Mouse (Mus musculus): ENCODE results near the gene Fam107b. TPM values are rescaled to one million over a fixed set of nuclear protein-coding genes. Genes with fewer than 3 reads are reported as not detected.
A peak's percentile ranks its signal among the peaks of the same experiment; 100 is the strongest.

Fam107b gene
- polyA plus RNA-seq, 1 experiment from 2014 or later, result 35.4 TPM

DNA sequence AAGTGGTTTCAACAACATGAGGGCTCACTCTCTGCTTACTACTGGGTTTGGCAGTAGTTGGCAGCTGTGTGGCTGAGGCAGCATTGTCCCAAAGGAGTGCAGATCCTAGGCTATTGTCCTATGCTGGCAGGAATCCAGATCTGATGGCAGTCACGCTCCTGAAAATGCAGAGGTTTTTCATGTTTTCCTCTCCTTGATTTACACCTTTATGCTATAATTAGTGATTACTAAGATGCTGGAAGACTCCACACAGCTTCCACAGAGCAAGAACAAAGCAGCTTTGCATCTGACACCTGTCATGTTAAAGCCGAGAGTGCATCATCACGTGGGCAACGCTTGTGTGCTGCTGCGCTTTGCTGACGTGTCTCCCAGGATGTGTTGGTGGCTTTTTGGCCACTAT lies 172.2 kb downstream of the Fam107b start:
- no peaks in the 10 kb centered on the region for H3K27me3 ChIP-seq
- ATAC-seq (ENCODE audit: insufficient number of reproducible peaks, insufficient read depth, low FRiP score, low TSS enrichment, low read depth), result no peak
- H3K27ac ChIP-seq, result no peak overlapping the region
- H3K9me3 ChIP-seq, result no peaks in the 10 kb centered on the region
- no peak overlapping the region for H3K4me2 ChIP-seq
- H3K36me3 ChIP-seq, result 0 out of 2 replicates have a peak, but pooled peaks cover 6% of the 10 kb centered on the region
- H3K9ac ChIP-seq (replicated peaks), result no peak overlapping the region
- WGBS, result 89% methylated on average over 6 of the region's 6 CpGs
- peaks cover 32% of the 10 kb centered on the region for H3K4me1 ChIP-seq (replicated peaks)
- no peak overlapping the region for H3K4me3 ChIP-seq (replicated peaks)

DNA sequence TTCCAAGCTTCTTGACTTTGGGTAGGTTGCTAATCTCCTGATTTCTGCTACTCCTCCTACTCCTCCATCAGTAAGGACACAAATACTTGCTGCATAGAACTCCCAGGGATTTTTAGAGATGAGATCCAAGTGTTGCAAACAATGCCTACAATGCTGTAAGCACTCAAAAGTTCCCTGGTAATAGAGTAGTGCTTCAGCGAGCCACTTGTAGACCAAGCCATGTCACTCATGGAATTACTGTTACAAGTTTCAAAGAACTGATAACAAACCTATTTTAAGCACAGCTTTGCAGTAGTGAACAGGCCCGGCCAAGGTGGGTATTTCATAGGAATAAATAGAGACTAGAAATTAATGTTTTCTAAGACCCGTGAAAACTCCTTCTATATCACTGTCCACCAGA lies 174.8 kb downstream of the Fam107b start:
- ATAC-seq (ENCODE audit: insufficient number of reproducible peaks, insufficient read depth, low FRiP score, low TSS enrichment, low read depth), result no peak
- Histone ChIP-seq H3K4me1 (replicated peaks) (peaks cover 30% of the 10 kb centered on the region), H3K4me2 (no peak overlapping the region), H3K9me3 (no peaks in the 10 kb centered on the region), H3K9ac (replicated peaks) (no peak overlapping the region), H3K4me3 (replicated peaks) (no peak overlapping the region), H3K36me3 (0 out of 2 replicates have a peak, but pooled peaks cover 6% of the 10 kb centered on the region), H3K27ac (no peak overlapping the region), H3K27me3 (no peaks in the 10 kb centered on the region)
- 91% methylated on average over 3 of the region's 3 CpGs for WGBS

DNA sequence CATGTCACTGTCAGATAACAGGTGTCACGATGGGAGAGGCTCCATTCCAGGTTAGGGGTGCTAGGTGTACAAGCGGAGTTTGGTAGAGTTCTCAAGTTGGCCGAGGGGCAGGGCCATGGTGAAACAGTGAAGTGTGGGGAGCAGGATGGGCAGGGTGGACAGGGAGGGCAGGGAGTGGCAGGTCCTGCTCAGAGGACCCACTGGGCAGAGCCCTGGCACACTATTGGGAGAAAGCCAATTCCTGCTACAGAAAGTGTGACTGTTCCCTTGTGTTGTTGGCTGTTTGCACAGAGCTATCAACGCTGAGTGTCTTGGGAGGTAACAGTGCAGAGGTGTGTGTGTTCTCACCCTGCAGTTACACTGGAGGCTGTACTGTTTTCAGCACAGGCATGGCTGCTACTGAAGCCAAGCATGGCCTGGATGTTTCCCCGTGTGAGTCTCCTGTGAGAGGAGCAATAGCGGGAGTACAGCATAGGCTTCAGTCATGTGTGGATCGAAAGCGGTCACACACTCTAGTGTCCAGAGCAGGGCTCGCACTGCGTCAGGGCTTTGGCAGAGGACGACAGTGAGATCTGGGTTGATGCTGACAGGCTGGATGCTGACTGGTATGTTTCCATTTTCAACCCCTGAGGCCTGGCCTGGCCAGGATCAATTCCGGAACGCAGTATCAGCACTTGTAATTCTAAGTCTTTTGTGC lies 175.8 kb downstream of the Fam107b start:
- Histone ChIP-seq H3K36me3 (0 out of 2 replicates have a peak, but pooled peaks cover 6% of the 10 kb centered on the region), H3K4me1 (replicated peaks) (peaks cover 26% of the 10 kb centered on the region), H3K27me3 (no peaks in the 10 kb centered on the region), H3K27ac (no peak overlapping the region), H3K9me3 (no peaks in the 10 kb centered on the region), H3K4me2 (no peak overlapping the region), H3K9ac (replicated peaks) (no peak overlapping the region), H3K4me3 (replicated peaks) (no peak overlapping the region)
- 90% methylated on average over 13 of the region's 13 CpGs for WGBS
- ATAC-seq (ENCODE audit: insufficient number of reproducible peaks, insufficient read depth, low FRiP score, low TSS enrichment, low read depth), result peak; percentile 34; the same call in 1 of the 2 replicates

DNA sequence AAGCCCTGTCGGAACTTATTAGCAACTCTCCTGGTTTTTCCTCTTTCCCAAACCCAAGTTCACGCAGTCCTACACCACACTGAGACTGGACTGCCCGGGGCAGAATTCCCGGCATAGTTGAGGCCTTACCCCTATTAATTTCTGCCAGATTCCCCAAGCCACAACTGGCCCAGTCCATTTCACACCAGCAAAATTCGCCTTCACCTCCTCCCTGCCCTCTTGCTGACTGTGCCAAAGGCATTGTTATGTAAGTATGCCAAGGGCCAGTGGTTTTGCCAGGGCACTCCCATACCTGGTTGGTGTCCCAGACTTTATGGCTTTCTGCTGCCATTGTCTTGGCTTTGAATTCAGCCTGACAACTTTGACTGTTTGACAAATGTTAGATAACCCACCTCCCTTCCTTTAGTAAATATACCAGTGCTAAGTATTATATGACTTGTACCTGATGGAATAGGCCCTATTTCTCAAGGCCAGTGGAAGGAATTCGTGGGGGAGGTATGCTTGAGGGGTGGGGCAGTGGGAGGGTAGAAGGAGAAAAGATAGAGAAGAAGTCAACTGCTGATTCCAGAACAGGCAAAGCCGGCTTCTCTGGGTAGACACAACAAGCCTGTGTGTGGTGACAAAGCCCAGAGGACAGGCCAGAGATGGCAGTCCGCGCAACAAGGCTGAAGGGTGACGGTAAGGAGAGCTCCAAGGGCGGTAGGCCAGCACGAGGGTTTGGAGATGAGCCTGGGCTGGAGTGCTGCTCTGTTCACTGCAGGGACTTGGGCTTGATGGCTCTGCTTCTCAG lies 178.6 kb downstream of the Fam107b start:
- Histone ChIP-seq H3K9me3 (no peaks in the 10 kb centered on the region), H3K4me3 (replicated peaks) (no peak overlapping the region), H3K4me2 (peak overlapping the region; percentile 21; the same call in 1 of the 2 replicates), H3K27me3 (no peaks in the 10 kb centered on the region), H3K27ac (peak overlapping the region; percentile 2; the same call in 1 of the 2 replicates), H3K36me3 (no peaks in the 10 kb centered on the region), H3K9ac (replicated peaks) (no peak overlapping the region), H3K4me1 (replicated peaks) (peaks cover 38% of the 10 kb centered on the region)
- 58% methylated on average over 12 of the region's 12 CpGs for WGBS
- ATAC-seq (ENCODE audit: insufficient number of reproducible peaks, insufficient read depth, low FRiP score, low TSS enrichment, low read depth), result no peak

DNA sequence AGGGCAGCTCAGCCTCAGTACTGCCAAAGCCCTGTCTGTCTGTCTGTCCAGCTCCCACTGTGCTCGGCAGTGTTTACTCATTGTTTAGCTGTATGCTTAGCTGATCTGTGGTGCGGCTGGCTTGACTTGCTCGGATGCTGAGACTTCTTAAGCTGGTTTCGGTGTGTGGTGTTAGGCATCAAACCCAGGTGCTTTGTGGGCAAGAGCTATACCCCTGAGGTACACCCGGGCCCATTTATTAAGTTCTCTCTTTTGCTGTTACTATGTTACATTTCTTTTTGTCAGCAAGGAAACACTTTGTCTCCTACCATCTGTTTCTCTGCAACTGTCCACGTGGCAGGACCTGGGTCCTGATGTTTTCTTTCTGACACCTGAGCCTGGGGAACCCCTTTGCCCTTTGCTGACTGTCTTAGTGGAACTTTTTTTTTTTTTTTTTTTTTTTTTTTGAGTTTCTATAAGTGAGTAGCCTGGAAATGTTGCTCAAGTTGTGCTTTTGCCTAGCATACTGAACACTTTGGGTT lies 179.3 kb downstream of the Fam107b start:
- H3K36me3 ChIP-seq, result no peaks in the 10 kb centered on the region
- no peaks in the 10 kb centered on the region for H3K9me3 ChIP-seq
- peak overlapping the region; percentile 21; the same call in 1 of the 2 replicates for H3K4me2 ChIP-seq
- no peak overlapping the region for H3K4me3 ChIP-seq (replicated peaks)
- H3K27ac ChIP-seq, result peak overlapping the region; percentile 2; the same call in 1 of the 2 replicates
- 62% methylated on average over 6 of the region's 6 CpGs for WGBS
- H3K27me3 ChIP-seq, result no peaks in the 10 kb centered on the region
- H3K9ac ChIP-seq (replicated peaks), result no peak overlapping the region
- no peak for ATAC-seq (ENCODE audit: insufficient number of reproducible peaks, insufficient read depth, low FRiP score, low TSS enrichment, low read depth)
- H3K4me1 ChIP-seq (replicated peaks), result peaks cover 44% of the 10 kb centered on the region

DNA sequence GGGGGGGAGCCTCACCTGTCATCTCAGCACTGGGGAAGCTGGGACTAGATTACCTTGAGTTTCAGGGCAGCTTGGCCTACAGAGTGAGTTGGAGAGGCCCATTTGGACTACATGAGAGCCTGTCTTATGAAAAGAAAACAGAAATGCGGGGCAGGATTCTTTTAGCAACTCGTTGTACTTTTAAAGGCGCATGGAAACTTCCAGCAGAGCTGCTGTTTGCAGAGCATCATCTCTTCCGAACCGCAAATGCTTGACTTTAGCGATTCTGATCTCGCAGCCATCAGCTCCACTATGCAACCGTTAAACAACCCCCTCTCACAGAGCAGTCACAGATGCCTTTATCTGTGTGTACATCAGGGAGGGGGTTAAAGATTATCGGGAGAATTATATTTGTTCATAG lies 179.8 kb downstream of the Fam107b start:
- 89% methylated on average over 9 of the region's 9 CpGs for WGBS
- Histone ChIP-seq H3K4me2 (no peak overlapping the region), H3K4me1 (replicated peaks) (peaks cover 43% of the 10 kb centered on the region), H3K9me3 (no peaks in the 10 kb centered on the region), H3K27ac (no peak overlapping the region), H3K4me3 (replicated peaks) (no peak overlapping the region), H3K36me3 (no peaks in the 10 kb centered on the region), H3K9ac (replicated peaks) (no peak overlapping the region), H3K27me3 (no peaks in the 10 kb centered on the region)
- ATAC-seq (ENCODE audit: insufficient number of reproducible peaks, insufficient read depth, low FRiP score, low TSS enrichment, low read depth), result no peak

DNA sequence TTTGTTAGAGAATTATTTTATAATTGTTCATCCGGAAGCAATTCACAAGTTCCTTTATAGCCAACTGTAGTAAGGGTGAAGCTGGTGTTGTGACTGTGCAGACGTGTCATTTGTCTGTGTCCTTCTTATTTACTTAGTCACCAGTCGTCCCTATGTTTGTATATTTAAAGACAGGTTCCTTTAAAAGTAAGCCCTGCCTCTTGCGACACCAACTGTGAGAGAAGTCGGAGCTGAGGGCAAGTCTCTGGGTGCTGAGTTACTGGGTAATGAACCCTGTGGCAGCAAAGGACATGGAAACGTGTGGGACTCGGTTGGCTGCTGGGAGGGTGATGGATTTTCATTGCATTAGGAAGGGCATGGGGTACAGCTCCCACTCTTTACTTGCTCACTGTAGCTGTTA lies 182.1 kb downstream of the Fam107b start:
- H3K27ac ChIP-seq, result no peak overlapping the region
- no peak overlapping the region for H3K4me2 ChIP-seq
- no peak for ATAC-seq (ENCODE audit: insufficient number of reproducible peaks, insufficient read depth, low FRiP score, low TSS enrichment, low read depth)
- H3K4me3 ChIP-seq (replicated peaks), result no peak overlapping the region
- no peak overlapping the region for H3K9ac ChIP-seq (replicated peaks)
- peaks cover 43% of the 10 kb centered on the region for H3K4me1 ChIP-seq (replicated peaks)
- no peaks in the 10 kb centered on the region for H3K36me3 ChIP-seq
- 63% methylated on average over 7 of the region's 7 CpGs for WGBS
- no peaks in the 10 kb centered on the region for H3K9me3 ChIP-seq
- no peaks in the 10 kb centered on the region for H3K27me3 ChIP-seq

DNA sequence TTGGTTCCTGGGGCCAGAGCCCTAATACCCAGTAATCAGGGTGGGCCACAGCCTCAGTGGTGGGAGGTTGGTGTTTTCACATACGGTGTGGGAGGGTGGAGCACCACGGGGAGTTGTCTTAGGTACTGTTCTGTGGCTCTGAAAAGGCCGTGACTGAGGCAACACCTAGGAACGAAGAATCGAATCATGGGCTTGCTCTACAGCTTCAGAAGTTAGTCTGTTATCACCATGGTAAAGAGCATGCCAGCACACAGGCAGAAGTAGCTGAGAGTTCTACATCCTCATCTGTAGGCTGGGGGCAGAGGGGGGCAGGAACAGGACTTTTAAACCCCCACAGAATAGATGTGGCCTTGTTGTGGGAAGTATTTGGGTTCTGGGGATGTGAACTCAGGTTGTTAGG lies 182.6 kb downstream of the Fam107b start:
- WGBS, result 87% methylated on average over 5 of the region's 5 CpGs
- Histone ChIP-seq H3K4me3 (replicated peaks) (no peak overlapping the region), H3K4me1 (replicated peaks) (peaks cover 42% of the 10 kb centered on the region), H3K36me3 (no peaks in the 10 kb centered on the region), H3K4me2 (no peak overlapping the region), H3K27me3 (no peaks in the 10 kb centered on the region), H3K27ac (no peak overlapping the region), H3K9me3 (no peaks in the 10 kb centered on the region), H3K9ac (replicated peaks) (no peak overlapping the region)
- no peak for ATAC-seq (ENCODE audit: insufficient number of reproducible peaks, insufficient read depth, low FRiP score, low TSS enrichment, low read depth)

DNA sequence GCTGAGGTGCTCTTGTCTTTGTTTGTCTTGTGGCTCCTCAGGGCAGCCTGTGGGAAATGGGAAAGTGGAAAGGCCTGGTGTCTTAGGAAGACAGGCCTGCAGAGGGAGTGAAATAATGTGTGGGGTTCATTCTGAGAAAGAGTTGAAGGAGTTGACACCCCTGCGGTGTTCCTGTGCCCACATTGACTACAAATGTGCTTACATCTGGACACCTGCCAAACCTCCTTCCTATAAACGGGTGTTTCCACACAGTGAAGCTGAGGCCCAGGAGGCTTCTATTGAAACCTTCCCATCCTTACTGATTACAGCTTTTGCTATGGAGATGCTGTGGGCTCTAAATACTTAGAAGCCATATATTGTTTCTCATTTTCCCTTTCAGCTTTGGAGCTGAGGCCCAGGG lies 183.5 kb downstream of the Fam107b start:
- no peak overlapping the region for H3K4me2 ChIP-seq
- no peak overlapping the region for H3K4me3 ChIP-seq (replicated peaks)
- H3K9ac ChIP-seq (replicated peaks), result no peak overlapping the region
- no peaks in the 10 kb centered on the region for H3K9me3 ChIP-seq
- peak overlapping the region; percentile 50; the same call in 1 of the 2 replicates for H3K27ac ChIP-seq
- ATAC-seq (ENCODE audit: insufficient number of reproducible peaks, insufficient read depth, low FRiP score, low TSS enrichment, low read depth), result no peak
- H3K27me3 ChIP-seq, result no peaks in the 10 kb centered on the region
- WGBS, result 28% methylated on average over 2 of the region's 2 CpGs
- peaks cover 33% of the 10 kb centered on the region for H3K4me1 ChIP-seq (replicated peaks)
- no peaks in the 10 kb centered on the region for H3K36me3 ChIP-seq

DNA sequence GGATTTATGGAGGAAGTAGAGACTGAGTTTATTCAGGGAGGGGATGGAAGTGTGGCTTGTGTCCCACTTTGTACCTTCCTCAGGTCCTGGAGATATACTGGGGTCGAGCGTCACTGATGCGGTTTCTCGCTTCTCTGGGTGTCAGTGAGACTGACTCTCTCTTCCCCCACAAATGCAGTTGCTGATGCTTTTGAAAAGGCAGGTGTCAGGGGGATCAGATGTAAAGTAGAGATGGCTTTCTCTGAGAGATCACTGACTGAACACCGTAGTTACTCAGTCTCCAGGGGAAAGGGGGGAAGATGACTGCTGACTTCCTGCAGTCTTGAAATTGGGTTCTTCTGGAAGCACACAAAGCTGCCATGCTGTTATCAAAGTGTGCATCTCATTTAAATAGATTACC lies 185.6 kb downstream of the Fam107b start:
- WGBS, result 88% methylated on average over 5 of the region's 5 CpGs
- ATAC-seq (ENCODE audit: insufficient number of reproducible peaks, insufficient read depth, low FRiP score, low TSS enrichment, low read depth), result no peak
- Histone ChIP-seq H3K4me3 (replicated peaks) (no peak overlapping the region), H3K4me2 (no peak overlapping the region), H3K9me3 (no peaks in the 10 kb centered on the region), H3K9ac (replicated peaks) (no peak overlapping the region), H3K4me1 (replicated peaks) (peaks cover 20% of the 10 kb centered on the region), H3K36me3 (no peaks in the 10 kb centered on the region), H3K27ac (no peak overlapping the region), H3K27me3 (no peaks in the 10 kb centered on the region)

DNA sequence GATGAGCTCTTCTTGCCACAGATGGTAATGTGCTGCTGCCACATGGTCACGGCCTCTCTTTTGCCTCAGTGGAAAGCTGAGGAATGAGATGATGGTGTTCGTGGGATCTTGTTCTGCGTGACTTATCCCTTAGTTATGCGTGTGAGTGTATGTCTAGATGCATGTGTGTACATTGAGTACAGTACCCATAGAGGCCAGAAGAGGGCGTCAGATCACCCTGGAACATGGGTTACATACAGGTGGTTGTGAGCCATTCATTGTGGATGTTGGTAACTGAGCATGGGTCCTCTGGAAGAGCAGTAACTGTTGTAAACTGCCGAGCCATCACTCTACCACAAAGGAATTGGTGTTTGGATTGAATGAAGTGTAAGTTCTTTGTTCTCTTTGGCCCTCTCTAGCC lies 188.1 kb downstream of the Fam107b start:
- no peak overlapping the region for H3K4me2 ChIP-seq
- 90% methylated on average over 6 of the region's 6 CpGs for WGBS
- no peak for ATAC-seq (ENCODE audit: insufficient number of reproducible peaks, insufficient read depth, low FRiP score, low TSS enrichment, low read depth)
- H3K4me3 ChIP-seq (replicated peaks), result no peak overlapping the region
- no peaks in the 10 kb centered on the region for H3K9me3 ChIP-seq
- H3K36me3 ChIP-seq, result no peaks in the 10 kb centered on the region
- no peak overlapping the region for H3K9ac ChIP-seq (replicated peaks)
- H3K27ac ChIP-seq, result no peak overlapping the region
- no peaks in the 10 kb centered on the region for H3K27me3 ChIP-seq
- H3K4me1 ChIP-seq (replicated peaks), result peaks cover 17% of the 10 kb centered on the region
